Mouse (Mus musculus): ENCODE results near the gene Dolk. TPM values are rescaled to one million over a fixed set of nuclear protein-coding genes. Genes with fewer than 3 reads are reported as not detected.

Gene Dolk
- total RNA-seq, 4 experiments from 2014 or later = 20.8 to 25.2 (median 24.1) TPM

GRCm38 (mm10) chr2:30268371-30268770, 17.8 kb downstream of the Dolk start:
- DNase-seq (ENCODE audit: low spot score) = no peak

- DNase-seq (ENCODE audit: low spot score) = no peak
Measured at GRCm38 (mm10) chr2:30267466-30267865, 18.7 kb downstream of the Dolk start.

GRCm38 (mm10) chr2:30266392-30266941, 19.7 kb downstream of the Dolk start:
- peak; percentile 86 for DNase-seq (ENCODE audit: low spot score)

- DNase-seq (ENCODE audit: low spot score) = peak; percentile 93
Measured at GRCm38 (mm10) chr2:30265767-30266253, 20.3 kb downstream of the Dolk start, which contains the start of gene Phyhd1. Phyhd1 (plus strand) TSS chr2:30266203.

- DNase-seq (ENCODE audit: low spot score) = no peak
Measured at GRCm38 (mm10) chr2:30264671-30265519, 21.2 kb downstream of the Dolk start.

GRCm38 (mm10) chr2:30263811-30264210, 22.3 kb downstream of the Dolk start:
- no peak for DNase-seq (ENCODE audit: low spot score)

- no peak for DNase-seq (ENCODE audit: low spot score)
Measured at GRCm38 (mm10) chr2:30262840-30263441, 23.2 kb downstream of the Dolk start.

GRCm38 (mm10) chr2:30261921-30262839, 24.0 kb downstream of the Dolk start:
- no peak for DNase-seq (ENCODE audit: low spot score)

- DNase-seq (ENCODE audit: low spot score) = peak; percentile 11
Measured at GRCm38 (mm10) chr2:30261064-30261736, 24.9 kb downstream of the Dolk start.

GRCm38 (mm10) chr2:30259131-30260064, 26.7 kb downstream of the Dolk start:
- DNase-seq (ENCODE audit: low spot score) = peak; percentile 16

- peak; percentile 92 for DNase-seq (ENCODE audit: low spot score)
Measured at GRCm38 (mm10) chr2:30258600-30258999, 27.5 kb downstream of the Dolk start.

- peak; percentile 7 for DNase-seq (ENCODE audit: low spot score)
Measured at GRCm38 (mm10) chr2:30257699-30258460, 28.3 kb downstream of the Dolk start.

GRCm38 (mm10) chr2:30256616-30257350, 29.4 kb downstream of the Dolk start:
- no peak for DNase-seq (ENCODE audit: low spot score)

GRCm38 (mm10) chr2:30255631-30256395, 30.3 kb downstream of the Dolk start:
- no peak for DNase-seq (ENCODE audit: low spot score)

GRCm38 (mm10) chr2:30253809-30254208, 32.3 kb downstream of the Dolk start:
- DNase-seq (ENCODE audit: low spot score) = peak; percentile 33

- DNase-seq (ENCODE audit: low spot score) = no peak
Measured at GRCm38 (mm10) chr2:30252521-30252920, 33.6 kb downstream of the Dolk start.

- DNase-seq (ENCODE audit: low spot score) = peak; percentile 44
Measured at GRCm38 (mm10) chr2:30251417-30252104, 34.6 kb downstream of the Dolk start.

Measured in heart, adult 8-10 months (tissue).